Mouse (Mus musculus) heart, embryonic 14.5 days (tissue): ENCODE data around the gene Ndnf. TPM values are rescaled to one million over a fixed set of nuclear protein-coding genes. Genes with fewer than 3 reads are reported as not detected.

ENCODE experiments used
- ATAC-seq: fragments of 200-750 bp; cut with Nextera tagmentation; 2 replicates; pipeline ENCODE4 v1.8.0; 2017; ENCODE audit warnings: low read depth, moderate TSS enrichment; ENCODE audit not compliant: insufficient number of reproducible peaks, insufficient read depth, low FRiP score
- H3K27ac ChIP-seq, 2 experiments: fragments of 200-500 bp in 1 of 2; fragments of 300-500 bp in 1 of 2; sonication (generic) in 1 of 2; replicated peaks in 1 of 2; 2 replicates each; pipeline ENCODE4 v1.5.1; 2012 to 2014; ENCODE audit warnings: low read depth in 2 of 2, low read length in 2 of 2, control low read depth in 1 of 2, mild to moderate bottlenecking in 1 of 2, mixed read lengths in 1 of 2; ENCODE audit not compliant: control insufficient read depth in 1 of 2, insufficient read depth in 1 of 2
- H3K27me3 ChIP-seq: fragments of 300-500 bp; sonication (generic); 2 replicates; pipeline ENCODE4 v1.6.1; 2014; ENCODE audit warnings: mild to moderate bottlenecking, low read length, control low read depth; ENCODE audit not compliant: control insufficient read depth, insufficient read depth
- H3K36me3 ChIP-seq: fragments of 300-500 bp; sonication (generic); 2 replicates; pipeline ENCODE4 v1.6.1; 2014; ENCODE audit warnings: mild to moderate bottlenecking, control low read depth, low read length, mixed read lengths; ENCODE audit not compliant: control insufficient read depth, insufficient read depth
- H3K4me1 ChIP-seq, 2 experiments: fragments of 200-500 bp in 1 of 2; fragments of 300-500 bp in 1 of 2; sonication (generic) in 1 of 2; 2 replicates each; pipeline ENCODE4 v1.6.1; 2012 to 2014; ENCODE audit warnings: low read length in 2 of 2, control low read depth in 1 of 2, mixed read lengths in 1 of 2; ENCODE audit not compliant: control insufficient read depth in 2 of 2, insufficient read depth in 2 of 2
- H3K4me2 ChIP-seq: fragments of 300-500 bp; sonication (generic); 2 replicates; pipeline ENCODE4 v1.6.1; 2014; ENCODE audit warnings: mild to moderate bottlenecking, low read length
- H3K4me3 ChIP-seq, 2 experiments: fragments of 200-500 bp in 1 of 2; fragments of 300-500 bp in 1 of 2; sonication (generic) in 1 of 2; 2 replicates each; pipeline ENCODE4 v1.5.1; 2012 to 2014; ENCODE audit warnings: low read length in 2 of 2, mild to moderate bottlenecking in 2 of 2, control low read depth in 1 of 2, low read depth in 1 of 2, moderate library complexity in 1 of 2; ENCODE audit not compliant: control insufficient read depth in 1 of 2, insufficient read depth in 1 of 2
- H3K9ac ChIP-seq: fragments of 300-500 bp; sonication (generic); 2 replicates; pipeline ENCODE4 v1.6.1; 2014; ENCODE audit warnings: mild to moderate bottlenecking, low read length
- H3K9me3 ChIP-seq: fragments of 300-500 bp; sonication (generic); 2 replicates; pipeline ENCODE4 v1.6.1; 2016; ENCODE audit warnings: low read length, control low read depth; ENCODE audit not compliant: control insufficient read depth
- WGBS: fragments of 180-500 bp; shearing (Covaris S2); extraction: QIAGEN DNeasy Blood & Tissue Kit; methylation state at CpG from one replicate; pipeline ENCODE4 v1.1.7; 2014; 5-methylcytosine and 5-hydroxymethylcytosine counted together
- polyA plus RNA-seq: library from polyadenylated mRNA; unstranded; fragments of >200 nt; fragmentation: Nextera tagmentation; extraction: Ambion mirVana; gene quantifications from 2 replicates; pipeline ENCODE4 v1.2.1, GENCODE M21; 2014

Gene Ndnf
- polyA plus RNA-seq, 1 experiment from 2014 or later: 4.1 TPM

- Histone ChIP-seq H3K4me2 (peak overlapping the region; percentile 99), H3K27me3 (peaks cover 6% of the 10 kb centered on the region; the same call in 1 of the 2 replicates), H3K27ac (0 out of 4 replicates have a peak overlapping the region, but pooled peaks of 1 of the 2 experiments have one; percentile 53), H3K9ac (peak overlapping the region; percentile 76), H3K9me3 (no peaks in the 10 kb centered on the region), H3K4me3 (peak overlapping the region; percentile 49 to 77), H3K36me3 (no peaks in the 10 kb centered on the region), H3K4me1 (peaks cover 2 to 3% of the 10 kb centered on the region in 2 experiments; a peak in 1 of 4 replicates)
- peak; percentile 61 for ATAC-seq
- WGBS: under 1% methylated on average over 57 of the region's 57 CpGs
Measured at GRCm38 (mm10) chr6:65672131-65673031, 991 bp downstream of the Ndnf start.

GRCm38 (mm10) chr6:65693938-65694337, 22.5 kb downstream of the Ndnf start:
- no peak overlapping the region for H3K27ac ChIP-seq
- no peaks in the 10 kb centered on the region for H3K4me1 ChIP-seq
- H3K27me3 ChIP-seq: no peaks in the 10 kb centered on the region
- H3K4me2 ChIP-seq: no peak overlapping the region
- no peaks in the 10 kb centered on the region for H3K36me3 ChIP-seq
- no peak overlapping the region for H3K9ac ChIP-seq
- no peak overlapping the region for H3K4me3 ChIP-seq
- no peaks in the 10 kb centered on the region for H3K9me3 ChIP-seq
- ATAC-seq: no peak

- H3K9ac ChIP-seq: no peak overlapping the region
- no peaks in the 10 kb centered on the region for H3K4me1 ChIP-seq
- 56% methylated on average over 1 of the region's 1 CpGs for WGBS
- H3K9me3 ChIP-seq: no peaks in the 10 kb centered on the region
- H3K4me2 ChIP-seq: no peak overlapping the region
- ATAC-seq: no peak
- no peaks in the 10 kb centered on the region for H3K27me3 ChIP-seq
- no peak overlapping the region for H3K4me3 ChIP-seq
- no peaks in the 10 kb centered on the region for H3K36me3 ChIP-seq
- no peak overlapping the region for H3K27ac ChIP-seq
Measured at GRCm38 (mm10) chr6:65720676-65721075, 49.3 kb downstream of the Ndnf start.

GRCm38 (mm10) chr6:65725677-65726076, 54.3 kb downstream of the Ndnf start:
- Histone ChIP-seq H3K9me3 (no peaks in the 10 kb centered on the region), H3K4me1 (no peaks in the 10 kb centered on the region), H3K4me3 (no peak overlapping the region), H3K27me3 (no peaks in the 10 kb centered on the region), H3K4me2 (no peak overlapping the region), H3K27ac (no peak overlapping the region), H3K36me3 (no peaks in the 10 kb centered on the region), H3K9ac (no peak overlapping the region)
- ATAC-seq: no peak
- WGBS: 76% methylated on average over 2 of the region's 2 CpGs

- no peak for ATAC-seq
- Histone ChIP-seq H3K4me1 (no peaks in the 10 kb centered on the region), H3K9me3 (no peaks in the 10 kb centered on the region), H3K36me3 (no peaks in the 10 kb centered on the region), H3K27me3 (no peaks in the 10 kb centered on the region), H3K9ac (no peak overlapping the region), H3K4me2 (no peak overlapping the region), H3K27ac (no peak overlapping the region), H3K4me3 (no peak overlapping the region)
- 80% methylated on average over 3 of the region's 3 CpGs for WGBS
Measured at GRCm38 (mm10) chr6:65728261-65728660, 56.9 kb downstream of the Ndnf start.

- Histone ChIP-seq H3K9ac (no peak overlapping the region), H3K36me3 (no peaks in the 10 kb centered on the region), H3K4me1 (peaks cover 0 to 8% of the 10 kb centered on the region in 2 experiments; a peak in 2 of 4 replicates), H3K4me2 (peak overlapping the region; percentile 0; the same call in 1 of the 2 replicates), H3K27me3 (no peaks in the 10 kb centered on the region), H3K4me3 (no peak overlapping the region), H3K9me3 (no peaks in the 10 kb centered on the region), H3K27ac (peak overlapping the region; percentile 3 to 25; a peak in 1 of 4 replicates)
- no peak for ATAC-seq
- whole genome bisulfite sequencing: 30% methylated on average over 7 of the region's 8 CpGs
Measured at GRCm38 (mm10) chr6:65739442-65739841, 68.1 kb downstream of the Ndnf start.

- Histone ChIP-seq H3K4me1 (peaks cover 0 to 8% of the 10 kb centered on the region in 2 experiments; a peak in 2 of 4 replicates), H3K9ac (no peak overlapping the region), H3K4me3 (no peak overlapping the region), H3K9me3 (peaks cover 5% of the 10 kb centered on the region; the same call in 1 of the 2 replicates), H3K36me3 (no peaks in the 10 kb centered on the region), H3K27me3 (no peaks in the 10 kb centered on the region), H3K27ac (no peak overlapping the region), H3K4me2 (no peak overlapping the region)
- 79% methylated on average over 1 of the region's 1 CpGs for WGBS
- no peak for ATAC-seq
Measured at GRCm38 (mm10) chr6:65743144-65743870, 71.9 kb downstream of the Ndnf start.
